Mouse (Mus musculus) retina, adult 2 months (tissue): Measurements from ENCODE around the gene Lalba.
"Not testable (repeated sequence)": the region's sequence is repeated elsewhere in the genome, so short reads cannot be mapped to it uniquely, and the experiment has no call there.

Experiments
- DNase-seq: peaks from one replicate; pipeline ENCODE4 v3.0.0-alpha.2; 2012; ENCODE audit warnings: low read depth, low spot score

The Lalba gene

GRCm38 (mm10) chr15:98492102-98492501 is 9.6 kb upstream of the Lalba start, which contains the start of gene Olfr279:
Gene Olfr279 (plus strand): TSS chr15:98492402.
- DNase-seq: no peak

- DNase-seq: no peak
Observed at GRCm38 (mm10) chr15:98491332-98491731, 8.8 kb upstream of the Lalba start.

GRCm38 (mm10) chr15:98486433-98487021 is 4.0 kb upstream of the Lalba start:
- no peak for DNase-seq

GRCm38 (mm10) chr15:98483907-98484886 is 1.7 kb upstream of the Lalba start:
- no peak for DNase-seq

GRCm38 (mm10) chr15:98479568-98480102 is 2.9 kb downstream of the Lalba start:
- DNase-seq: no peak

GRCm38 (mm10) chr15:98476281-98476680 is 6.2 kb downstream of the Lalba start:
- no peak for DNase-seq

GRCm38 (mm10) chr15:98475382-98475781 is 7.1 kb downstream of the Lalba start:
- DNase-seq: peak; percentile 13

GRCm38 (mm10) chr15:98474958-98475357 is 7.6 kb downstream of the Lalba start:
- no peak for DNase-seq

GRCm38 (mm10) chr15:98471539-98471938 is 11.0 kb downstream of the Lalba start:
- DNase-seq: no peak

GRCm38 (mm10) chr15:98469596-98469995 is 12.9 kb downstream of the Lalba start, which contains the start of gene OR5BS1P:
Gene OR5BS1P (plus strand): TSS chr15:98469896.
- DNase-seq: no peak

- DNase-seq: no peak
Observed at GRCm38 (mm10) chr15:98452288-98452687, 30.2 kb downstream of the Lalba start, which contains the start of gene Olfr281. Gene Olfr281 (plus strand): TSS chr15:98452588.

- peak; percentile 16 for DNase-seq
Observed at GRCm38 (mm10) chr15:98448521-98448920, 34.0 kb downstream of the Lalba start.

GRCm38 (mm10) chr15:98444561-98444960 is 38.0 kb downstream of the Lalba start:
- DNase-seq: no peak

- not testable (repeated sequence) for DNase-seq
Observed at GRCm38 (mm10) chr15:98430925-98431324, 51.6 kb downstream of the Lalba start, which contains the start of gene Olfr282. Gene Olfr282 (plus strand): TSS chr15:98431225.
